Mouse (Mus musculus): Measurements from ENCODE around the gene Gm20388. TPM values are rescaled to one million over a fixed set of nuclear protein-coding genes. Genes with fewer than 3 reads are reported as not detected.

Gene Gm20388
- polyA plus RNA-seq, 1 experiment from 2014 or later: 4.4 TPM

- H3K27me3 ChIP-seq: no peaks in the 10 kb centered on the region
- no peak overlapping the region for H3K9ac ChIP-seq (replicated peaks)
- H3K4me2 ChIP-seq (replicated peaks): no peak overlapping the region
- peaks cover 11% of the 10 kb centered on the region for H3K4me1 ChIP-seq (replicated peaks)
- no peaks in the 10 kb centered on the region for H3K9me3 ChIP-seq
- H3K27ac ChIP-seq: no peak overlapping the region
- no peak for ATAC-seq
- H3K36me3 ChIP-seq: no peaks in the 10 kb centered on the region
- 55% methylated on average over 15 of the region's 15 CpGs for WGBS
- no peak overlapping the region for H3K4me3 ChIP-seq (replicated peaks)
These were observed 1302.6 kb downstream of the Gm20388 start for GRCm38 (mm10) chr8:121213236-121213635.

- Histone ChIP-seq H3K36me3 (no peaks in the 10 kb centered on the region), H3K4me2 (replicated peaks) (no peak overlapping the region), H3K4me3 (replicated peaks) (no peak overlapping the region), H3K9me3 (no peaks in the 10 kb centered on the region), H3K4me1 (replicated peaks) (peaks cover 11% of the 10 kb centered on the region), H3K27me3 (no peaks in the 10 kb centered on the region), H3K27ac (no peak overlapping the region), H3K9ac (replicated peaks) (no peak overlapping the region)
- ATAC-seq: no peak
- WGBS: 68% methylated on average over 8 of the region's 10 CpGs
These were observed 1303.0 kb downstream of the Gm20388 start for GRCm38 (mm10) chr8:121213651-121214050.

GRCm38 (mm10) chr8:121214975-121215374, 1304.3 kb downstream of the Gm20388 start:
- Histone ChIP-seq H3K36me3 (no peaks in the 10 kb centered on the region), H3K9ac (replicated peaks) (no peak overlapping the region), H3K4me2 (replicated peaks) (no peak overlapping the region), H3K4me3 (replicated peaks) (no peak overlapping the region), H3K9me3 (no peaks in the 10 kb centered on the region), H3K27ac (no peak overlapping the region), H3K27me3 (no peaks in the 10 kb centered on the region), H3K4me1 (replicated peaks) (peaks cover 11% of the 10 kb centered on the region)
- WGBS: 73% methylated on average over 10 of the region's 10 CpGs
- ATAC-seq: no peak

- H3K9me3 ChIP-seq: no peaks in the 10 kb centered on the region
- H3K4me1 ChIP-seq (replicated peaks): peaks cover 13% of the 10 kb centered on the region
- WGBS: 90% methylated on average over 10 of the region's 10 CpGs
- no peak for ATAC-seq
- H3K27me3 ChIP-seq: no peaks in the 10 kb centered on the region
- H3K27ac ChIP-seq: no peak overlapping the region
- no peak overlapping the region for H3K9ac ChIP-seq (replicated peaks)
- no peak overlapping the region for H3K4me2 ChIP-seq (replicated peaks)
- no peak overlapping the region for H3K4me3 ChIP-seq (replicated peaks)
- H3K36me3 ChIP-seq: no peaks in the 10 kb centered on the region
These were observed 1305.9 kb downstream of the Gm20388 start for GRCm38 (mm10) chr8:121216441-121216949.

- Histone ChIP-seq H3K4me2 (replicated peaks) (no peak overlapping the region), H3K27me3 (peaks cover 3% of the 10 kb centered on the region; the same call in 1 of the 2 replicates), H3K4me1 (replicated peaks) (peaks cover 8% of the 10 kb centered on the region; the same call in 1 of the 2 replicates), H3K9ac (replicated peaks) (no peak overlapping the region), H3K9me3 (no peaks in the 10 kb centered on the region), H3K36me3 (no peaks in the 10 kb centered on the region), H3K4me3 (replicated peaks) (no peak overlapping the region), H3K27ac (no peak overlapping the region)
- 92% methylated on average over 3 of the region's 3 CpGs for WGBS
- no peak for ATAC-seq
These were observed 1307.8 kb downstream of the Gm20388 start for GRCm38 (mm10) chr8:121218486-121218885.

GRCm38 (mm10) chr8:121220103-121220899, 1309.7 kb downstream of the Gm20388 start:
- Histone ChIP-seq H3K4me2 (replicated peaks) (no peak overlapping the region), H3K4me1 (replicated peaks) (peaks cover 8% of the 10 kb centered on the region; the same call in 1 of the 2 replicates), H3K9me3 (no peaks in the 10 kb centered on the region), H3K27ac (no peak overlapping the region), H3K4me3 (replicated peaks) (no peak overlapping the region), H3K9ac (replicated peaks) (no peak overlapping the region; the same call in 1 of the 2 replicates), H3K36me3 (no peaks in the 10 kb centered on the region), H3K27me3 (peaks cover 3% of the 10 kb centered on the region; the same call in 1 of the 2 replicates)
- no peak for ATAC-seq
- 47% methylated on average over 33 of the region's 33 CpGs for WGBS

GRCm38 (mm10) chr8:121224709-121225108, 1314.1 kb downstream of the Gm20388 start:
- no peak for ATAC-seq

GRCm38 (mm10) chr8:121227756-121228155, 1317.1 kb downstream of the Gm20388 start:
- ATAC-seq: no peak
- Histone ChIP-seq H3K36me3 (no peaks in the 10 kb centered on the region), H3K4me3 (replicated peaks) (no peak overlapping the region), H3K4me1 (replicated peaks) (no peaks in the 10 kb centered on the region), H3K9ac (replicated peaks) (no peak overlapping the region), H3K4me2 (replicated peaks) (no peak overlapping the region), H3K27me3 (no peaks in the 10 kb centered on the region; the same call in 1 of the 2 replicates), H3K27ac (no peak overlapping the region), H3K9me3 (no peaks in the 10 kb centered on the region)
- WGBS: 86% methylated on average over 18 of the region's 18 CpGs

More at GRCm38 (mm10) chr8:121224709-121225108, 1314.1 kb downstream of the Gm20388 start:
- Histone ChIP-seq H3K4me1 (replicated peaks) (peaks cover 7% of the 10 kb centered on the region; the same call in 1 of the 2 replicates), H3K9me3 (no peaks in the 10 kb centered on the region), H3K36me3 (no peaks in the 10 kb centered on the region), H3K9ac (replicated peaks) (no peak overlapping the region), H3K27me3 (peaks cover 3% of the 10 kb centered on the region; the same call in 1 of the 2 replicates), H3K4me2 (replicated peaks) (no peak overlapping the region), H3K27ac (no peak overlapping the region), H3K4me3 (replicated peaks) (no peak overlapping the region)
- WGBS: 75% methylated on average over 8 of the region's 8 CpGs

GRCm38 (mm10) chr8:121228892-121229291, 1318.3 kb downstream of the Gm20388 start:
- Histone ChIP-seq H3K4me3 (replicated peaks) (no peak overlapping the region), H3K4me1 (replicated peaks) (no peaks in the 10 kb centered on the region), H3K9me3 (no peaks in the 10 kb centered on the region), H3K9ac (replicated peaks) (no peak overlapping the region), H3K4me2 (replicated peaks) (no peak overlapping the region), H3K27me3 (no peaks in the 10 kb centered on the region), H3K36me3 (no peaks in the 10 kb centered on the region), H3K27ac (no peak overlapping the region)
- WGBS: 77% methylated on average over 3 of the region's 3 CpGs
- no peak for ATAC-seq

GRCm38 (mm10) chr8:121229550-121229949, 1318.9 kb downstream of the Gm20388 start:
- H3K4me2 ChIP-seq (replicated peaks): no peak overlapping the region
- no peaks in the 10 kb centered on the region for H3K9me3 ChIP-seq
- H3K27me3 ChIP-seq: no peaks in the 10 kb centered on the region
- no peak overlapping the region for H3K9ac ChIP-seq (replicated peaks)
- no peaks in the 10 kb centered on the region for H3K4me1 ChIP-seq (replicated peaks)
- no peaks in the 10 kb centered on the region for H3K36me3 ChIP-seq
- no peak overlapping the region for H3K4me3 ChIP-seq (replicated peaks)
- H3K27ac ChIP-seq: no peak overlapping the region
- ATAC-seq: no peak
- 43% methylated on average over 7 of the region's 7 CpGs for WGBS

GRCm38 (mm10) chr8:121233196-121233595, 1322.6 kb downstream of the Gm20388 start:
- Histone ChIP-seq H3K9me3 (no peaks in the 10 kb centered on the region), H3K4me3 (replicated peaks) (no peak overlapping the region), H3K36me3 (no peaks in the 10 kb centered on the region), H3K27me3 (no peaks in the 10 kb centered on the region), H3K9ac (replicated peaks) (no peak overlapping the region), H3K27ac (no peak overlapping the region), H3K4me1 (replicated peaks) (no peaks in the 10 kb centered on the region), H3K4me2 (replicated peaks) (no peak overlapping the region)
- ATAC-seq: no peak
- 21% methylated on average over 4 of the region's 4 CpGs for WGBS

- H3K27ac ChIP-seq: no peak overlapping the region
- WGBS: 64% methylated on average over 7 of the region's 7 CpGs
- no peaks in the 10 kb centered on the region for H3K27me3 ChIP-seq
- no peak for ATAC-seq
- H3K4me2 ChIP-seq (replicated peaks): no peak overlapping the region
- H3K4me1 ChIP-seq (replicated peaks): no peaks in the 10 kb centered on the region
- H3K9ac ChIP-seq (replicated peaks): no peak overlapping the region
- no peaks in the 10 kb centered on the region for H3K9me3 ChIP-seq
- no peaks in the 10 kb centered on the region for H3K36me3 ChIP-seq
- no peak overlapping the region for H3K4me3 ChIP-seq (replicated peaks)
These were observed 1324.3 kb downstream of the Gm20388 start for GRCm38 (mm10) chr8:121234915-121235314.

Data from midbrain, embryonic 13.5 days (tissue).